Mouse (Mus musculus) layer of hippocampus, adult 18-20 months (tissue): Measurements from ENCODE around the gene Apc2. TPM values are rescaled to one million over a fixed set of nuclear protein-coding genes. Genes with fewer than 3 reads are reported as not detected.
"Not testable (repeated sequence)": the region's sequence is repeated elsewhere in the genome, so short reads cannot be mapped to it uniquely, and the experiment has no call there.

Experiments
- DNase-seq, 2 experiments: peaks; one replicate each; pipeline ENCODE4 v3.0.0; 2022; ENCODE audit warnings: low spot score in 2 of 2
- long read RNA-seq: library from polyadenylated mRNA; stranded (forward); transcript quantifications from one replicate; pipeline ENCODE4 v2.0.0, GENCODE M21; 2021
- total RNA-seq, 2 experiments: library from RNA; stranded (reverse); gene quantifications; 2 replicates each; pipeline ENCODE4 v1.2.3; 2021

Gene Apc2
- total RNA-seq = 10 to 100 TPM; 94.5 to 95.5 TPM
- long read RNA-seq, full-length matches to known transcripts = 5 of 81 reads
- long read RNA-seq, partial matches to known transcripts = 53 of 81 reads
- long read RNA-seq, other reads (novel, unspliced or antisense) = 23 of 81 reads

GRCm38 (mm10) chr10:80295618-80296425 is at the start of gene Apc2:
TSS of gene Apc2 (plus strand) at chr10:80295977.
- DNase-seq = peak; percentile 73 to 87

- DNase-seq = peak in 1 of 2 experiments; percentile 45
Measured at GRCm38 (mm10) chr10:80247849-80248248, 47.9 kb upstream of the Apc2 start.

GRCm38 (mm10) chr10:80248437-80248836 is 47.3 kb upstream of the Apc2 start:
- DNase-seq = not testable (repeated sequence)

GRCm38 (mm10) chr10:80248971-80249640 is 46.7 kb upstream of the Apc2 start, which contains the start of gene Ndufs7:
TSS of gene Ndufs7 (plus strand) at chr10:80249121.
- DNase-seq = peak; percentile 93 to 98

- DNase-seq = no peak
Measured at GRCm38 (mm10) chr10:80250059-80250458, 45.7 kb upstream of the Apc2 start.

- DNase-seq = no peak
Measured at GRCm38 (mm10) chr10:80250573-80250972, 45.2 kb upstream of the Apc2 start.

GRCm38 (mm10) chr10:80252011-80252410 is 43.8 kb upstream of the Apc2 start:
- no peak for DNase-seq

GRCm38 (mm10) chr10:80252493-80253274 is 43.1 kb upstream of the Apc2 start:
- DNase-seq = no peak

- DNase-seq = no peak
Measured at GRCm38 (mm10) chr10:80253551-80253950, 42.2 kb upstream of the Apc2 start.

GRCm38 (mm10) chr10:80254331-80255297 is 41.2 kb upstream of the Apc2 start:
- DNase-seq = no peak

- no peak for DNase-seq
Measured at GRCm38 (mm10) chr10:80255881-80256535, 39.8 kb upstream of the Apc2 start.

- no peak for DNase-seq
Measured at GRCm38 (mm10) chr10:80257936-80258335, 37.8 kb upstream of the Apc2 start.

- DNase-seq = no peak
Measured at GRCm38 (mm10) chr10:80258752-80259462, 36.9 kb upstream of the Apc2 start.

GRCm38 (mm10) chr10:80259463-80259805 is 36.3 kb upstream of the Apc2 start:
- no peak for DNase-seq

GRCm38 (mm10) chr10:80259861-80260641 is 35.7 kb upstream of the Apc2 start:
- peak; percentile 50 to 73 for DNase-seq

- peak; percentile 89 to 94 for DNase-seq
Measured at GRCm38 (mm10) chr10:80260642-80261584, 34.9 kb upstream of the Apc2 start, which contains the start of the genes Gamt and Dazap1. TSS of gene Gamt (minus strand) at chr10:80261012. TSS of gene Dazap1 (plus strand) at chr10:80261486.

GRCm38 (mm10) chr10:80261585-80261968 is 34.2 kb upstream of the Apc2 start:
- peak; percentile 84 to 89 for DNase-seq
